Mouse (Mus musculus): ENCODE measurements around the gene Arl14. TPM values are rescaled to one million over a fixed set of nuclear protein-coding genes. Genes with fewer than 3 reads are reported as not detected.

The Arl14 gene
- polyA plus RNA-seq, 1 experiment = not detected

DNA sequence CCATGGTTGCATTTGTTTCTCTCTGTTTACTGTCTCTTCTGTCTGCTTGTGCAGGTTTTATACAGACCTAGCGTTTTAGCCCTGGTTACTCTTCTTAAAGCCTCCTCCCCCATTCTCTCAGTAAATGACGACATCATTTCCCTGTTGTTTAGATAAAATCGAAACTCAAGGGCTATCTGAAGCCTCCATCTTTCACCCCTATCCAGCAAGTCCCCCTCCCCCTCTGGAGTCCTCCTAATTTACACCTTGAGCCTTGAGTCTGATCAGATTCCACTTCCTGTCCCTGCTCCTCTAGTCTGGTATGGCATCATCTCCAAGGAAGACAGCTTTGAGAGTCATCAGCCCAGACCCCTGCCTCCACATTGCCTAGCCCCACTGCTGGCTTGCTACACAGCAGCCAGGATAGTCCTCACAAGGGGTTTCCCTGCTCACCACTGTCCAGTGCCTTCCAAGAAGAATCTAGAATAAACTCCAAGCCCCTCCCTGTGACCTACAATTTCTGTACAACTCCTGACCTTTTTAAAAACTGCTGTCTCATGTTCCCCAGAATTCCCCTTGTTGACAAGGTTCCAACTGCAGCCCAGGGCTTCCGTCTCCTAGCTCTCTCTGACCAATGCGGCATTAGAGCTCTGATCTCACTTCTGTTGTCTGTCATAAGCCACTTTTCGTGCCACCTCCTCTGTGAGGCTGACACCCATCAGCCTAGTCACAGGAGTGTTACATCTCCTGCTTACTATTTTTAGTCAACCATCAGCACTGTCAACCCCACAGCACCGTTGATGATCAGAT is 16.8 kb upstream of the Arl14 start:
- TF ChIP-seq CTCF (IDR thresholded peaks at IDR 0.05; ENCODE audit: control insufficient read depth, insufficient read depth, low read length) (no peak), POLR2A (IDR thresholded peaks at IDR 0.05; ENCODE audit: borderline replicate concordance, control insufficient read depth, low read depth, low read length) (no peak)
- Histone ChIP-seq H3K4me1 (ENCODE audit: control insufficient read depth, insufficient read depth, low read length) (peaks cover 4% of the 10 kb centered on the region; the same call in 1 of the 2 replicates), H3K4me3 (replicated peaks; ENCODE audit: control insufficient read depth, low read depth, low read length) (no peak overlapping the region), H3K27ac (ENCODE audit: control insufficient read depth, insufficient read depth, low read depth, low read length, poor library complexity) (0 out of 2 replicates have a peak overlapping the region, but pooled peaks have one; percentile 32)
- WGBS = 7% methylated on average over 7 of the region's 7 CpGs

DNA sequence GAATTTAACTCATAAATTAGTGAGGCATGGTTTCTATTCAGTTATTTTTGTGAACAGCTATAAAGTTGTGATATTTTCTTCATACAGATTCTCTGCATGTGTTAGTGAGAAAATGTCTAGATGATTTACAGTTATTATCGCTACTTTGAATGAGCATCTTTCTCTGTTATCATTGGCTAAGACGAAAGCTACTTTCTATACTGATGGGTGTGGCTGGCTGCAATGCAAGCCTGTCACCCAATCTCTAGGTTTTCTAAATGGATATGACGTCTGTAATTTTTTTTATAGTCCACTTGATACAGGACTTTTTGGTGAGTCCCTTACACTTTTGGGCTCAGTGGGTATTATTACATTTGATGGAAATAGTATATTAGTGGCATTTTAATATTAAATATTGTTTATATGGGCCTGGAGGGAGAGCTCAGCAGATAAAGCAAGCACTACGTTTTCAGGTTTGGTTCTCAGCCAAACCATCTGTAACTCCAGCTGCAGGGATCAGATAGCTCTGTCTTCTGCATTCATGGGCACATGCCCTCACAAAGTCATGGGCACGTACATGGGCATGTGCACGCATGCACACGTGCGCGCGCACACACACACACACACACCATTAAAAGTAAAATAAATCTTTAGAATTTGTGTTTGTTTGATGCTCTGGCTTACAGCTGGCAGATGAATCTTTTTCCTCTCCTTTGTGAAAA is 15.9 kb upstream of the Arl14 start:
- Histone ChIP-seq H3K4me1 (ENCODE audit: control insufficient read depth, insufficient read depth, low read length) (peaks cover 4% of the 10 kb centered on the region; the same call in 1 of the 2 replicates), H3K27ac (ENCODE audit: control insufficient read depth, insufficient read depth, low read depth, low read length, poor library complexity) (no peak overlapping the region), H3K4me3 (replicated peaks; ENCODE audit: control insufficient read depth, low read depth, low read length) (no peak overlapping the region)
- 60% methylated on average over 10 of the region's 10 CpGs for WGBS
- no peak for TF ChIP-seq CTCF (IDR thresholded peaks at IDR 0.05; ENCODE audit: control insufficient read depth, insufficient read depth, low read length)
- TF ChIP-seq POLR2A (IDR thresholded peaks at IDR 0.05; ENCODE audit: borderline replicate concordance, control insufficient read depth, low read depth, low read length) = no peak

- TF ChIP-seq POLR2A (IDR thresholded peaks at IDR 0.05; ENCODE audit: borderline replicate concordance, control insufficient read depth, low read depth, low read length) (no peak), CTCF (IDR thresholded peaks at IDR 0.05; ENCODE audit: control insufficient read depth, insufficient read depth, low read length) (peak; percentile 75)
- 52% methylated on average over 12 of the region's 12 CpGs for WGBS
- H3K27ac ChIP-seq (ENCODE audit: control insufficient read depth, insufficient read depth, low read depth, low read length, poor library complexity) = no peak overlapping the region
- H3K4me1 ChIP-seq (ENCODE audit: control insufficient read depth, insufficient read depth, low read length) = peaks cover 2% of the 10 kb centered on the region; the same call in 1 of the 2 replicates
- H3K4me3 ChIP-seq (replicated peaks; ENCODE audit: control insufficient read depth, low read depth, low read length) = no peak overlapping the region
Observed at GRCm38 (mm10) chr3:69208441-69209309, 13.5 kb upstream of the Arl14 start.

- WGBS = 76% methylated on average over 2 of the region's 2 CpGs
- Histone ChIP-seq H3K4me3 (replicated peaks; ENCODE audit: control insufficient read depth, low read depth, low read length) (no peak overlapping the region), H3K4me1 (ENCODE audit: control insufficient read depth, insufficient read depth, low read length) (no peaks in the 10 kb centered on the region), H3K27ac (ENCODE audit: control insufficient read depth, insufficient read depth, low read depth, low read length, poor library complexity) (no peak overlapping the region)
- TF ChIP-seq POLR2A (IDR thresholded peaks at IDR 0.05; ENCODE audit: borderline replicate concordance, control insufficient read depth, low read depth, low read length) = no peak
- TF ChIP-seq CTCF (IDR thresholded peaks at IDR 0.05; ENCODE audit: control insufficient read depth, insufficient read depth, low read length) = no peak
Observed at GRCm38 (mm10) chr3:69212246-69212645, 10.0 kb upstream of the Arl14 start.

DNA sequence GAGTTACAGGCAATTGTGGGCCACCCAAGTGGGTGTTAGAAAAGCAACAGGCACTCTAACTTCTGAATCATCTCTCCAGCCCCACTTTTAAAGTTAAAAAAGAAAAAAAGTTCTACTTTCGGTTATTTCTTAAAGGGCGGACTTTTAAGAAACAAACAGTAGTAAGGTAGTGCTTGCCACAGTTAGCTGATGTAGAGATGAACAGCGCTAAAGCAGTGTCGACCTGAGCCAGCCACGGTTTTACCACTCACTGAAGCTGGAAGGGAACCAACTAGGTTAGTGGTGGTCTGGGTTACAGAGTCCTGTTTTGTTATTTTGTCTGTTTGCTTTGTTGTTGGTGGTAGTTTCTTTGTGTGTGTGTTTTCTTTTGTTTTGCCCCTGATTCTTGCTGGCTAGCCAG is 8.8 kb upstream of the Arl14 start:
- Histone ChIP-seq H3K27ac (ENCODE audit: control insufficient read depth, insufficient read depth, low read depth, low read length, poor library complexity) (no peak overlapping the region), H3K4me3 (replicated peaks; ENCODE audit: control insufficient read depth, low read depth, low read length) (no peak overlapping the region), H3K4me1 (ENCODE audit: control insufficient read depth, insufficient read depth, low read length) (no peaks in the 10 kb centered on the region)
- TF ChIP-seq CTCF (IDR thresholded peaks at IDR 0.05; ENCODE audit: control insufficient read depth, insufficient read depth, low read length) = no peak
- no peak for TF ChIP-seq POLR2A (IDR thresholded peaks at IDR 0.05; ENCODE audit: borderline replicate concordance, control insufficient read depth, low read depth, low read length)
- WGBS = 59% methylated on average over 5 of the region's 5 CpGs

DNA sequence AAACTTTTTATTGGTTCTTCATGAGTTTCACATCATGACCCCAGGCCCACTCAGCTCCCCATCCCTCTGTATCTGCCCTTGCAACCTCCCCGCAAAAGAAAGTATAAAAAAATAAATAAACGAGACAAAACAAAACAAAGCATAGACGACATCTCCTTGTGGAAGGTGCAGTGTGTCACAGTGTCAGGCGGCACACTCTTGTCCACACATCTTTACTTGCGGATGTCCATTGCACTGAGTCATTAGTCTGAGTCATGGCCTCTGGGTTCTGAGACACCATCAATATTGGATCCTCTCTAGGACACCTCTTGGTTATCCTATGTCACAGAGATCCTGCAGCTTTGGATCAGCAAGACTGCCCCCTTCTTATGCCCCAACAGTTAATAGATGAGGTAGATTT is 7.7 kb upstream of the Arl14 start:
- 84% methylated on average over 5 of the region's 5 CpGs for WGBS

DNA sequence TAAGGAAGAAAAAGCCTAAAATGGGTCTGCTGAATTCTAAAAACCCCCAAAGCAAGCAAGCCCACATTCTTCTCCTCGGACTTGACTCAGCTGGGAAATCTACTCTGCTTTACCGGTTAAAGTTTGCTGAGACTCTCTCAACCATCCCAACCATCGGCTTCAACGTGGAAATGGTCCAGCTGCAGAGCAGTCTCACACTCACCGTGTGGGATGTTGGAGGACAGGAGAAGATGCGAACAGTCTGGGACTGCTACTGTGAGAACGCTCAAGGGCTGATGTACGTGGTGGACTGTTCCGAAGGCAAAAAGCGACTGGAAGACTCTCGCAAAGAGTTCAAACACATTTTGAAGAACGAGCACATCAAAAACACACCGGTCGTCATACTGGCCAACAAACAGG is 282 bp downstream of the Arl14 start:
- peak overlapping the region; percentile 6; the same call in 1 of the 2 replicates for H3K27ac ChIP-seq (ENCODE audit: control insufficient read depth, insufficient read depth, low read depth, low read length, poor library complexity)
- TF ChIP-seq POLR2A (IDR thresholded peaks at IDR 0.05; ENCODE audit: borderline replicate concordance, control insufficient read depth, low read depth, low read length) (no peak), CTCF (IDR thresholded peaks at IDR 0.05; ENCODE audit: control insufficient read depth, insufficient read depth, low read length) (no peak)
- no peaks in the 10 kb centered on the region; the same call in none of the 2 replicates for H3K4me1 ChIP-seq (ENCODE audit: control insufficient read depth, insufficient read depth, low read length)
- peak overlapping the region; percentile 41 for H3K4me3 ChIP-seq (replicated peaks; ENCODE audit: control insufficient read depth, low read depth, low read length)
- 87% methylated on average over 14 of the region's 14 CpGs for WGBS

More for the DNA sequence above, 7.7 kb upstream of the Arl14 start:
- Histone ChIP-seq H3K27ac (ENCODE audit: control insufficient read depth, insufficient read depth, low read depth, low read length, poor library complexity) (no peak overlapping the region), H3K4me1 (ENCODE audit: control insufficient read depth, insufficient read depth, low read length) (no peaks in the 10 kb centered on the region), H3K4me3 (replicated peaks; ENCODE audit: control insufficient read depth, low read depth, low read length) (no peak overlapping the region)
- TF ChIP-seq POLR2A (IDR thresholded peaks at IDR 0.05; ENCODE audit: borderline replicate concordance, control insufficient read depth, low read depth, low read length) (no peak), CTCF (IDR thresholded peaks at IDR 0.05; ENCODE audit: control insufficient read depth, insufficient read depth, low read length) (no peak)

Measured in bone marrow, adult 2 months (tissue).